Mouse (Mus musculus) CD4-positive naive resting alpha-beta T cell, adult 57 days (primary cell): ENCODE measurements around the gene Dynlt1a. TPM values are rescaled to one million over a fixed set of nuclear protein-coding genes. Genes with fewer than 3 reads are reported as not detected.

Experiments
- total RNA-seq: library from RNA; stranded (reverse); gene quantifications from one replicate; pipeline ENCODE4 v1.2.4, GENCODE M21; 2023

The Dynlt1a gene
- total RNA-seq, result 8.1 TPM

GRCm38 (mm10) chr17:6317339-6317985 lies at the start of gene Dynlt1a:
Dynlt1a (minus strand) TSS chr17:6317500.

GRCm38 (mm10) chr17:6256400-6257069 lies 60.8 kb downstream of the Dynlt1a start, which contains the start of gene Tmem181a:
Tmem181a (plus strand) TSS chr17:6256860.

Other genes with a start within 250 kb of the Dynlt1a start
- gene Serac1, start 237.8 kb downstream of the Dynlt1a start, total RNA-seq, result 8.5 TPM
- 47.3 TPM for gene Gtf2h5, start 237.7 kb downstream of the Dynlt1a start, total RNA-seq
- gene Tulp4, start 211.1 kb downstream of the Dynlt1a start, total RNA-seq, result 104 TPM
- gene Tmem181a, start 60.6 kb downstream of the Dynlt1a start, total RNA-seq, result 8.0 TPM
- gene Dynlt1b, start 112.6 kb upstream of the Dynlt1a start, total RNA-seq, result 67.5 TPM